Mouse (Mus musculus): ENCODE data around the gene Ica1. TPM values are rescaled to one million over a fixed set of nuclear protein-coding genes. Genes with fewer than 3 reads are reported as not detected.
A peak's percentile ranks its signal among the peaks of the same experiment; 100 is the strongest.

Ica1 gene
- polyA plus RNA-seq, 1 experiment from 2014 or later: 43.3 TPM

- Histone ChIP-seq H3K27ac (replicated peaks) (no peak overlapping the region), H3K4me3 (no peak overlapping the region), H3K9me3 (no peaks in the 10 kb centered on the region), H3K27me3 (no peaks in the 10 kb centered on the region), H3K36me3 (no peaks in the 10 kb centered on the region), H3K9ac (no peak overlapping the region), H3K4me2 (no peak overlapping the region), H3K4me1 (replicated peaks) (peaks cover 17% of the 10 kb centered on the region; the same call in 1 of the 2 replicates)
- 71% methylated on average over 4 of the region's 4 CpGs for WGBS
- no peak for ATAC-seq (ENCODE audit: low read depth)
Observed at GRCm38 (mm10) chr6:8669343-8669742, 108.9 kb downstream of the Ica1 start.

GRCm38 (mm10) chr6:8668013-8668811 lies 110.1 kb downstream of the Ica1 start:
- peak; percentile 75; the same call in 1 of the 2 replicates for ATAC-seq (ENCODE audit: low read depth)
- no peak overlapping the region for H3K4me3 ChIP-seq
- H3K4me2 ChIP-seq: no peak overlapping the region
- H3K9me3 ChIP-seq: no peaks in the 10 kb centered on the region
- WGBS: 41% methylated on average over 6 of the region's 6 CpGs
- H3K27me3 ChIP-seq: no peaks in the 10 kb centered on the region
- H3K36me3 ChIP-seq: no peaks in the 10 kb centered on the region
- peaks cover 21% of the 10 kb centered on the region; the same call in 1 of the 2 replicates for H3K4me1 ChIP-seq (replicated peaks)
- no peak overlapping the region for H3K27ac ChIP-seq (replicated peaks)
- H3K9ac ChIP-seq: no peak overlapping the region

- Histone ChIP-seq H3K4me2 (no peak overlapping the region), H3K9me3 (no peaks in the 10 kb centered on the region), H3K4me3 (no peak overlapping the region), H3K27me3 (no peaks in the 10 kb centered on the region), H3K27ac (replicated peaks) (no peak overlapping the region), H3K36me3 (no peaks in the 10 kb centered on the region), H3K4me1 (replicated peaks) (peaks cover 30% of the 10 kb centered on the region), H3K9ac (no peak overlapping the region)
- WGBS: 92% methylated on average over 5 of the region's 5 CpGs
- no peak for ATAC-seq (ENCODE audit: low read depth)
Observed at GRCm38 (mm10) chr6:8665786-8666185, 112.5 kb downstream of the Ica1 start.

GRCm38 (mm10) chr6:8664956-8665355 lies 113.3 kb downstream of the Ica1 start:
- peaks cover 30% of the 10 kb centered on the region for H3K4me1 ChIP-seq (replicated peaks)
- H3K9me3 ChIP-seq: no peaks in the 10 kb centered on the region
- H3K4me2 ChIP-seq: no peak overlapping the region
- no peak overlapping the region for H3K9ac ChIP-seq
- H3K27me3 ChIP-seq: no peaks in the 10 kb centered on the region
- H3K27ac ChIP-seq (replicated peaks): no peak overlapping the region
- no peak for ATAC-seq (ENCODE audit: low read depth)
- no peak overlapping the region for H3K4me3 ChIP-seq
- no peaks in the 10 kb centered on the region for H3K36me3 ChIP-seq
- WGBS: 84% methylated on average over 5 of the region's 5 CpGs

GRCm38 (mm10) chr6:8663092-8663740 lies 115.1 kb downstream of the Ica1 start:
- H3K4me1 ChIP-seq (replicated peaks): peaks cover 22% of the 10 kb centered on the region
- no peaks in the 10 kb centered on the region for H3K9me3 ChIP-seq
- H3K9ac ChIP-seq: no peak overlapping the region
- no peak for ATAC-seq (ENCODE audit: low read depth)
- H3K27ac ChIP-seq (replicated peaks): no peak overlapping the region
- no peak overlapping the region for H3K4me2 ChIP-seq
- H3K4me3 ChIP-seq: no peak overlapping the region
- WGBS: 68% methylated on average over 3 of the region's 3 CpGs
- no peaks in the 10 kb centered on the region for H3K27me3 ChIP-seq
- H3K36me3 ChIP-seq: no peaks in the 10 kb centered on the region

GRCm38 (mm10) chr6:8661404-8661803 lies 116.9 kb downstream of the Ica1 start:
- H3K9me3 ChIP-seq: no peaks in the 10 kb centered on the region
- no peak overlapping the region for H3K9ac ChIP-seq
- no peak overlapping the region for H3K27ac ChIP-seq (replicated peaks)
- no peaks in the 10 kb centered on the region for H3K27me3 ChIP-seq
- 39% methylated on average over 4 of the region's 4 CpGs for WGBS
- peaks cover 15% of the 10 kb centered on the region for H3K4me1 ChIP-seq (replicated peaks)
- no peaks in the 10 kb centered on the region for H3K36me3 ChIP-seq
- ATAC-seq (ENCODE audit: low read depth): no peak
- no peak overlapping the region for H3K4me2 ChIP-seq
- H3K4me3 ChIP-seq: no peak overlapping the region

GRCm38 (mm10) chr6:8660076-8660475 lies 118.2 kb downstream of the Ica1 start:
- Histone ChIP-seq H3K27ac (replicated peaks) (no peak overlapping the region), H3K4me2 (no peak overlapping the region), H3K9me3 (no peaks in the 10 kb centered on the region), H3K36me3 (0 out of 2 replicates have a peak, but pooled peaks cover under 1% of the 10 kb centered on the region), H3K9ac (no peak overlapping the region), H3K4me1 (replicated peaks) (peaks cover 15% of the 10 kb centered on the region), H3K4me3 (no peak overlapping the region), H3K27me3 (no peaks in the 10 kb centered on the region)
- WGBS: 91% methylated on average over 2 of the region's 2 CpGs
- ATAC-seq (ENCODE audit: low read depth): no peak

GRCm38 (mm10) chr6:8659194-8659959 lies 118.9 kb downstream of the Ica1 start:
- peaks cover 15% of the 10 kb centered on the region for H3K4me1 ChIP-seq (replicated peaks)

GRCm38 (mm10) chr6:8658431-8658830 lies 119.9 kb downstream of the Ica1 start:
- Histone ChIP-seq H3K36me3 (0 out of 2 replicates have a peak, but pooled peaks cover 3% of the 10 kb centered on the region), H3K9ac (no peak overlapping the region), H3K4me3 (no peak overlapping the region), H3K4me2 (no peak overlapping the region), H3K4me1 (replicated peaks) (peaks cover 14% of the 10 kb centered on the region), H3K27me3 (no peaks in the 10 kb centered on the region), H3K9me3 (no peaks in the 10 kb centered on the region), H3K27ac (replicated peaks) (no peak overlapping the region)
- 47% methylated on average over 4 of the region's 4 CpGs for WGBS
- no peak for ATAC-seq (ENCODE audit: low read depth)

More at GRCm38 (mm10) chr6:8659194-8659959, 118.9 kb downstream of the Ica1 start:
- H3K36me3 ChIP-seq: 0 out of 2 replicates have a peak, but pooled peaks cover 3% of the 10 kb centered on the region
- 26% methylated on average over 13 of the region's 13 CpGs for WGBS
- no peaks in the 10 kb centered on the region for H3K9me3 ChIP-seq
- H3K27ac ChIP-seq (replicated peaks): no peak overlapping the region
- no peaks in the 10 kb centered on the region for H3K27me3 ChIP-seq
- peak overlapping the region; percentile 50 for H3K9ac ChIP-seq
- H3K4me3 ChIP-seq: no peak overlapping the region
- ATAC-seq (ENCODE audit: low read depth): peak; percentile 62; the same call in 1 of the 2 replicates
- peak overlapping the region; percentile 26; the same call in 1 of the 2 replicates for H3K4me2 ChIP-seq

GRCm38 (mm10) chr6:8657459-8657858 lies 120.8 kb downstream of the Ica1 start:
- H3K4me3 ChIP-seq: no peak overlapping the region
- H3K4me1 ChIP-seq (replicated peaks): peaks cover 10% of the 10 kb centered on the region
- no peak overlapping the region for H3K4me2 ChIP-seq
- no peak for ATAC-seq (ENCODE audit: low read depth)
- 64% methylated on average over 3 of the region's 3 CpGs for WGBS
- H3K36me3 ChIP-seq: 0 out of 2 replicates have a peak, but pooled peaks cover 3% of the 10 kb centered on the region
- H3K9ac ChIP-seq: no peak overlapping the region
- no peak overlapping the region for H3K27ac ChIP-seq (replicated peaks)
- no peaks in the 10 kb centered on the region for H3K27me3 ChIP-seq
- H3K9me3 ChIP-seq: no peaks in the 10 kb centered on the region

GRCm38 (mm10) chr6:8655454-8655853 lies 122.8 kb downstream of the Ica1 start:
- Histone ChIP-seq H3K9ac (no peak overlapping the region), H3K4me3 (no peak overlapping the region), H3K9me3 (no peaks in the 10 kb centered on the region), H3K4me2 (no peak overlapping the region), H3K27me3 (no peaks in the 10 kb centered on the region), H3K27ac (replicated peaks) (no peak overlapping the region), H3K36me3 (0 out of 2 replicates have a peak, but pooled peaks cover 3% of the 10 kb centered on the region), H3K4me1 (replicated peaks) (peaks cover 3% of the 10 kb centered on the region; the same call in 1 of the 2 replicates)
- WGBS: 80% methylated on average over 2 of the region's 2 CpGs
- no peak for ATAC-seq (ENCODE audit: low read depth)

GRCm38 (mm10) chr6:8650413-8650812 lies 127.9 kb downstream of the Ica1 start:
- 90% methylated on average over 7 of the region's 7 CpGs for WGBS
- no peak for ATAC-seq (ENCODE audit: low read depth)
- H3K27ac ChIP-seq (replicated peaks): no peak overlapping the region

More at GRCm38 (mm10) chr6:8650413-8650812, 127.9 kb downstream of the Ica1 start:
- Histone ChIP-seq H3K9me3 (no peaks in the 10 kb centered on the region), H3K4me1 (replicated peaks) (0 out of 2 replicates have a peak, but pooled peaks cover 3% of the 10 kb centered on the region), H3K27me3 (no peaks in the 10 kb centered on the region), H3K4me2 (no peak overlapping the region), H3K36me3 (0 out of 2 replicates have a peak, but pooled peaks cover 3% of the 10 kb centered on the region), H3K9ac (no peak overlapping the region), H3K4me3 (no peak overlapping the region)
